Mouse (Mus musculus): Measurements from ENCODE around the gene Acot6. TPM values are rescaled to one million over a fixed set of nuclear protein-coding genes. Genes with fewer than 3 reads are reported as not detected.

Gene Acot6
- polyA plus RNA-seq, 1 experiment, result 0.62 TPM

DNA sequence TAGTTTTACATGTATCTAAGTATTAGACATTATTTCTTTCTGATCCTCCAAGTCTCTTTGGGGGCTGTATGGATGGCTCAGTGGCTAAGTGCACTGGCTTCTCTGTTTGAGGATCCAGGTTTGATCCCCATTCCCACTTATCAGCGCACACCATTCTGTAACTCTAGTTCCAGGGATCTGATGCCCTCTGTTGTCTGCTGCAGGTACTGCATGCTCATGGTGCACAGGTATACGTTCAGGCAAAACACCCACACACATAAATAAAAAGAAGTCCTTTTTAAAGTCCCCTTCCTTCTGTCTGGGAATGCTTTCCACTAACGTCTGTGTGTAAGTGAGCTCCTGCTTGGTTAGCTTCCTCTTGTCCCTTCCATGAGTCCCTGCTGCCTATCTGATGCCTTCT lies 31.8 kb downstream of the Acot6 start:
- Histone ChIP-seq H3K4me3 (replicated peaks; ENCODE audit: control insufficient read depth, low read depth, low read length) (no peak overlapping the region), H3K4me1 (ENCODE audit: control insufficient read depth, insufficient read depth, low read length) (peaks cover 1% of the 10 kb centered on the region; the same call in 1 of the 2 replicates), H3K27ac (ENCODE audit: control insufficient read depth, insufficient read depth, low read depth, low read length, poor library complexity) (no peak overlapping the region)
- no peak for TF ChIP-seq POLR2A (IDR thresholded peaks at IDR 0.05; ENCODE audit: borderline replicate concordance, control insufficient read depth, low read depth, low read length)
- peak; percentile 61 for TF ChIP-seq CTCF (IDR thresholded peaks at IDR 0.05; ENCODE audit: control insufficient read depth, insufficient read depth, low read length)
- WGBS, result 70% methylated on average over 3 of the region's 3 CpGs

DNA sequence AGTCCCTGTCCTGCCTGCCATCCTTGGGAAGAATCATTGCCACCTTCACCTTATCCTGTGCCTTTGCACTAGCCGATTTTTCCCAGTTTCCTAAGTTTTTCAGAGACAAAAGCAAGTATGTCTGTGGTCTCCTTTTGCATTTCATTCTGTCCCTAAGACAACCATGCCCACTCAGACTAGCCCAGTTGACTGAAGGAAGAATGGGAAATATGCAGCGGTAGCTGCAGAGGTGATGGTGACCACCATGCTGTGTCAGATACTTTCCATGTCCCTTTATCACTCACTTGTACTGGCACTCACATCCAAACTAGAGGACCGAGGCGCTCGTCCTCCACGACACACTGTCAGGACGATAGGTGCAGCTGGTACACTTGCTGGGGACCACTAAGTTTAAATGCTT lies 36.7 kb downstream of the Acot6 start:
- H3K27ac ChIP-seq (ENCODE audit: control insufficient read depth, insufficient read depth, low read depth, low read length, poor library complexity), result no peak overlapping the region
- 88% methylated on average over 7 of the region's 7 CpGs for WGBS
- TF ChIP-seq POLR2A (IDR thresholded peaks at IDR 0.05; ENCODE audit: borderline replicate concordance, control insufficient read depth, low read depth, low read length) (no peak), CTCF (IDR thresholded peaks at IDR 0.05; ENCODE audit: control insufficient read depth, insufficient read depth, low read length) (no peak)
- H3K4me1 ChIP-seq (ENCODE audit: control insufficient read depth, insufficient read depth, low read length), result no peaks in the 10 kb centered on the region; the same call in 1 of the 2 replicates
- H3K4me3 ChIP-seq (replicated peaks; ENCODE audit: control insufficient read depth, low read depth, low read length), result no peak overlapping the region

DNA sequence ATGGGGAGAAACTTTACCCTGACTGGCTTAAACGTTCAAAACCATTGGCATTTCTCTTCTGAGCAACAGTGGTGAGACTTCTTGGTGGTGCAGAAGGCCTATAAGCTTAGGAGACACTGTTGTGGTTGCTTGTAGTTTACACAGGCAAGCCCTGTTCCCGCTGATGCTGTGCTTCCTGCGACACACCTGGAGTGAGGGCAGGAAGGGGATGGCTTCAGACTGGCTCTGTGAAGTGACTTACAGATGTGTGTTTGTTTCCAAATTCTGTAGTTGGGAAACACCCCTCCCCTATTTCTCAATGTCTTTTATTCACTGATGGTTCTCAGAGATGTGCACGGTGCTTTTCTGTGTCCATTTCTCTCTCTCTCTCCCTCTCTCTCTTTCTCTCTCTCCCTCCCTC lies 39.7 kb downstream of the Acot6 start:
- Histone ChIP-seq H3K27ac (ENCODE audit: control insufficient read depth, insufficient read depth, low read depth, low read length, poor library complexity) (no peak overlapping the region), H3K4me1 (ENCODE audit: control insufficient read depth, insufficient read depth, low read length) (no peaks in the 10 kb centered on the region; the same call in 1 of the 2 replicates), H3K4me3 (replicated peaks; ENCODE audit: control insufficient read depth, low read depth, low read length) (no peak overlapping the region)
- 50% methylated on average over 4 of the region's 4 CpGs for WGBS
- no peak for TF ChIP-seq POLR2A (IDR thresholded peaks at IDR 0.05; ENCODE audit: borderline replicate concordance, control insufficient read depth, low read depth, low read length)
- no peak for TF ChIP-seq CTCF (IDR thresholded peaks at IDR 0.05; ENCODE audit: control insufficient read depth, insufficient read depth, low read length)

DNA sequence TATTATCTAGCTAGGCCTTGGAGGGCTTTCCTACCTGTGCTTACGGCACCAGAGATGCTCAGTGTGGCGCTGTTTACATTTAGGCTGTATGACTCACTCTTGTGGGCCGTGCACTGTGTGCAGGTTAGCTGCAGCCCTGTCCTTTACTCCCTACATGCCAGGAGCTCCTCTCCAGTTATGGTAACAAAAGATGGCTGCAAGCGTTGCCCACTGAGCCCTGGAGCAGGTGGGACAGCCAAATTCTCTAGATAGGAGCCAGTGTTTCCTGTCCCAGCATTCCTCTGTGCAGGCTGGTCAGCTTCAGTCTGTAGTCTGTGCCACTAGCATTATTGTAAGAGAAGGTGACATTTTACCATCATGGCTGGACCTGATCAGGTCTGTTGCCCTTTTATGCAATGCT lies 40.8 kb downstream of the Acot6 start:
- TF ChIP-seq POLR2A (IDR thresholded peaks at IDR 0.05; ENCODE audit: borderline replicate concordance, control insufficient read depth, low read depth, low read length) (no peak), CTCF (IDR thresholded peaks at IDR 0.05; ENCODE audit: control insufficient read depth, insufficient read depth, low read length) (no peak)
- WGBS, result 88% methylated on average over 4 of the region's 4 CpGs
- no peaks in the 10 kb centered on the region; the same call in 1 of the 2 replicates for H3K4me1 ChIP-seq (ENCODE audit: control insufficient read depth, insufficient read depth, low read length)
- H3K4me3 ChIP-seq (replicated peaks; ENCODE audit: control insufficient read depth, low read depth, low read length), result no peak overlapping the region
- no peak overlapping the region for H3K27ac ChIP-seq (ENCODE audit: control insufficient read depth, insufficient read depth, low read depth, low read length, poor library complexity)

DNA sequence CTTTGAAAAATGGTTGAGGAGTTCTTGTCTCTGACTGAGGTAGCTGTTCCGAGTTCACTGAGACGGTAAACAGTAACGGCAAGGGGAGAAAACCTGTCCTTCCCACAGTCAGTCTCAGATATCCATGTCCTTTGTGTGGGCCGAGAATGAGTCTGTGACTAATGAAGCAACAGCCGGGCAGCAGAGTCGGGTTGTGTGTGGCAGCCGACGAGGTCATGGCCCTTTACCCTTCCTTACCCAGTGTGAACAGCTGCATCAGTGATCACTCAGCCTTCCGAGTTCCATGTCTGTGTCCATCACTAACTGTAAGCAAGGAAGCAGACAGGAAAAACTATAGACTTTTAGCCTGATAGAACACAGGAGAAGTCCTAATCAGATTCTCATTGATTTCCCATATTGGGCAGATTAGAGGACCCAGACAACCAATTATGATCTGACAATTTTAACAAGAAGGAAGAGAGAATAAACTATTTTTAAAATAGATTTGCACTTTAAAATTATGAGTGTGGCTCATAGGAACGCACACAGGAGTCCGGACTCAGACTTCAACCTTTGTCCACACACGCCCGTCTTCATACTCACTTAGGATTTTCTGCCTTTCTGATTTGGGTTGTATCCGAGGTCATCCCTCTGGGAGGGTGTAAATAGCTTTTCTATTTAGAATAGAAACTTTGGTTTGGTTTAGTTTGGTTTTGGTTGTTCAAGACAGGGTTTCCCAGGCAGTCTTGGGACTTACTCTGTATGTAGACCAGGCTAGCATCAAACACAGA lies 42.0 kb downstream of the Acot6 start:
- H3K4me3 ChIP-seq (replicated peaks; ENCODE audit: control insufficient read depth, low read depth, low read length), result no peak overlapping the region
- 88% methylated on average over 14 of the region's 14 CpGs for WGBS
- H3K27ac ChIP-seq (ENCODE audit: control insufficient read depth, insufficient read depth, low read depth, low read length, poor library complexity), result no peak overlapping the region
- no peaks in the 10 kb centered on the region; the same call in 1 of the 2 replicates for H3K4me1 ChIP-seq (ENCODE audit: control insufficient read depth, insufficient read depth, low read length)
- TF ChIP-seq POLR2A (IDR thresholded peaks at IDR 0.05; ENCODE audit: borderline replicate concordance, control insufficient read depth, low read depth, low read length) (no peak), CTCF (IDR thresholded peaks at IDR 0.05; ENCODE audit: control insufficient read depth, insufficient read depth, low read length) (no peak)

DNA sequence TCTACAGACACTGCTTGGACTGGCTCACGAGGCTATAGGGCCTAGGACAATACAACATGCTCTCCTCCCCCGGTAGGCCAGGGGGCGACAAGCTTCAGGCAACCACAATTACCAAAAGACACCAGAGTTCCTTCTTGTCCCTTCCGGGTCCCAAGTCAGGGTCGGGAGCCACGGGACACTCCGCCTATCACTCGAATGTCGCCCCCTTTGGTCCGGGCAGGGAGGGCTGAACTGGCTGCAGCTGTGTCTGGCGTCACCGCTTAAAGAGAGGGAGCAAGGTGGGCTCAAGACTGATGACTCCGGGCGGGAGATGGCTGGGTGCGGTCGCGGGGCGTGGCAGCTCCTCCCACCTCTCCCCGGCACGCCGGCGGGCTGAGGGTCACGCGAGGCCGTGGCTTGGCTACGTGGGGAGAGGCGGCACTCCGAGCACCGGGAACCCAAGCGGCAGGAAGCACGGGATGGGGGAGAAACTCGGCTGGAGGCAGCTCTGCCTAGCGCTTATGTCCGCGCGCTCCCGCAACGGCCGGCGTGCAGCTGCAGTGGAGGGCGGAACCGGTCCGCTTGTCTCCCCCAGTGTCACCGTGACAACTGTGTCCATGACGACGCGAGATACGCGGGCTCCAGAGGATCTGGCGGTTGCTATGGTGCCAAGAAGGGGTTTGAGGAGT lies 47.6 kb downstream of the Acot6 start, which contains the start of gene Pnma1:
Pnma1 (minus strand) TSS at position 536 of the 668 bp plus-strand sequence.
- WGBS, result 4% methylated on average over 50 of the region's 50 CpGs
- Histone ChIP-seq H3K27ac (ENCODE audit: control insufficient read depth, insufficient read depth, low read depth, low read length, poor library complexity) (peak within 1 kb of the TSS; percentile 71), H3K4me1 (ENCODE audit: control insufficient read depth, insufficient read depth, low read length) (no peaks in the 10 kb centered on the region; the same call in 1 of the 2 replicates), H3K4me3 (replicated peaks; ENCODE audit: control insufficient read depth, low read depth, low read length) (peak within 1 kb of the TSS; percentile 80)
- peak; percentile 43; the same call in 1 of the 2 replicates for TF ChIP-seq CTCF (IDR thresholded peaks at IDR 0.05; ENCODE audit: control insufficient read depth, insufficient read depth, low read length)
- no peak for TF ChIP-seq POLR2A (IDR thresholded peaks at IDR 0.05; ENCODE audit: borderline replicate concordance, control insufficient read depth, low read depth, low read length)

DNA sequence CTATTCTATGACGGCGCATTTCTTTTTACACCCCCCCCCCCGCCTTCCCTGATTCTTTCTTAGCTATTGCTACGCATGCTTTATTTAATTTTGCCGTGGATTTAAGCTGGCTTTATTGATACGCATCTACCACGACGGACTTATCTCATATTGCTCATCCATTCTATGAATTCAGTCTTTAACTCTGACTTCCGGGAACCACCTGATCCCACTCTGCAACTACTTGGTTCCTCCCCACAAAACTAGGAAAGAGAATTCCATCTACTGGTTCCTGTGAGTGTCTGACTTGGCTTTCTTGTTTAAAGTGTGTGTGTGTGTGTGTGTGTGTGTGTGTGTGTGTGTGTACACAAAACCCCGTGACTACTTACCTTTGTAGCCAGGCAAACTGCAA lies 48.2 kb downstream of the Acot6 start:
- no peak overlapping the region; the same call in none of the 2 replicates for H3K27ac ChIP-seq (ENCODE audit: control insufficient read depth, insufficient read depth, low read depth, low read length, poor library complexity)
- WGBS, result 24% methylated on average over 10 of the region's 10 CpGs
- H3K4me3 ChIP-seq (replicated peaks; ENCODE audit: control insufficient read depth, low read depth, low read length), result peak overlapping the region; percentile 80
- TF ChIP-seq CTCF (IDR thresholded peaks at IDR 0.05; ENCODE audit: control insufficient read depth, insufficient read depth, low read length) (no peak), POLR2A (IDR thresholded peaks at IDR 0.05; ENCODE audit: borderline replicate concordance, control insufficient read depth, low read depth, low read length) (no peak)
- no peaks in the 10 kb centered on the region; the same call in 1 of the 2 replicates for H3K4me1 ChIP-seq (ENCODE audit: control insufficient read depth, insufficient read depth, low read length)

DNA sequence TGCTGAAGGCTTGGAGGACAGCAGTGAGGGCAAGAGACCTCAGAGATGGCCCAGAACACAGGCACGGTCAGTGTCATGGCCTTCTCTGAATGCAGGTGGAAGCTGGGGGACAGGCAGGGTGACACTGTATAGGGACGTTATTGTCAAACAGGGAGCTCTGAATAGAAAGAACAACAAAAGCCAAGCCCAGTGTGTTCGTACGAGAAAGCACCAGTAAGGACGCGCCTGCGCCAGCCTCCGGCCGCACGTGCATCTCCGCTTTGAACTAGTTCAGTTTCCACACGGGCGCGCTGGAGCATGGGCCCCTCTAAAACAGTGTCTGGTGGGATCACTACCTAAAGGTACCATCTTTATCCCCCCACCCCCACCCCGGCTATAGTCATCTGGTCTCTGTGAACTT lies 49.5 kb downstream of the Acot6 start:
- Histone ChIP-seq H3K4me1 (ENCODE audit: control insufficient read depth, insufficient read depth, low read length) (no peaks in the 10 kb centered on the region; the same call in 1 of the 2 replicates), H3K4me3 (replicated peaks; ENCODE audit: control insufficient read depth, low read depth, low read length) (no peak overlapping the region)
- TF ChIP-seq CTCF (IDR thresholded peaks at IDR 0.05; ENCODE audit: control insufficient read depth, insufficient read depth, low read length), result no peak

More for the DNA sequence above, 49.5 kb downstream of the Acot6 start:
- no peak overlapping the region for H3K27ac ChIP-seq (ENCODE audit: control insufficient read depth, insufficient read depth, low read depth, low read length, poor library complexity)
- 96% methylated on average over 15 of the region's 15 CpGs for WGBS
